Mouse (Mus musculus): Measurements from ENCODE around the gene Pard3.

- no peak for TF ChIP-seq CTCF (IDR thresholded peaks at IDR 0.05; ENCODE audit: extremely low read depth, insufficient read depth, low read length)
- no peak for TF ChIP-seq POLR2A (IDR thresholded peaks at IDR 0.05; ENCODE audit: extremely low read depth, insufficient read depth, low read length)
Measured at GRCm38 (mm10) chr8:127535192-127535845, 471.6 kb downstream of the Pard3 start.
